Mouse (Mus musculus) small intestine, adult 2 months (tissue): ENCODE measurements at regions not wholly inside any gene's neighbourhood (a gene's known extent, or its start where the extent isn't known, plus 50 kb on each side); places are given as distances from the start of the nearest gene placed in this dataset.

ENCODE experiments used
- CTCF ChIP-seq: fragments of 200-500 bp; IDR thresholded peaks from 2 replicates; pipeline ENCODE4 v1.5.1; 2012; ENCODE audit warnings: low read depth, mild to moderate bottlenecking, control low read depth, inconsistent platforms, low read length, moderate library complexity, mixed read lengths; ENCODE audit not compliant: insufficient replicate concordance, insufficient read length; ENCODE audit errors: extremely low read depth
- POLR2A ChIP-seq: fragments of 200-500 bp; IDR thresholded peaks from 2 replicates; pipeline ENCODE4 v1.6.1; 2012; ENCODE audit warnings: low read depth, mild to moderate bottlenecking, control low read depth, inconsistent platforms, low read length, moderate library complexity

DNA sequence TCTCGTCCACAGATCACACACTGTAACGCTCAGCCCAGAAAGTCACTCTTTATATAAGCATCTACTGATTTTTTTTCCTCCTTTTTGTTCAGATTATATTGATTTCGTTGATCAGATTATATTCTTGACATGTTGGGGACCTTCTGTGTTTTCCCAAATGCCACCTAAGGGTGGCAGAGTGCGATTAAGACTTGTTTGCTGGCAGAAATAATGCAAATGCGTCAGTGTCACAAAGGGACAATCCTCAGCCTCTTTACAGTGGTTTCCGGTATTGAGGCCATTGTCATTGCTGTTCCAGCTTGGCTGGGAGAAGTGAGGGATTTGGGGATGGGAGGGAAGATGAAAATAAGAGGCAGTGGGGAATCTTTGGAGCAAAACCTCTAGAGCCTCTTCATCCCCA is 149.2 kb upstream of the Zc3h12a start:
- no peak for TF ChIP-seq CTCF
- TF ChIP-seq POLR2A, result no peak
